Mouse (Mus musculus) heart, adult 2 months (tissue): Measurements from ENCODE around the gene Pigg.

ENCODE experiments used
- CTCF ChIP-seq: fragments of 200-600 bp; IDR thresholded peaks from 2 replicates; pipeline ENCODE4 v1.8.1; 2022; ENCODE audit warnings: antibody characterized with exemption, mild to moderate bottlenecking, moderate library complexity
- EP300 ChIP-seq: fragments of 200-500 bp; IDR thresholded peaks from 2 replicates; pipeline ENCODE4 v1.6.1; 2011; ENCODE audit warnings: low read depth, low read length, control low read depth; ENCODE audit not compliant: insufficient read depth

DNA sequence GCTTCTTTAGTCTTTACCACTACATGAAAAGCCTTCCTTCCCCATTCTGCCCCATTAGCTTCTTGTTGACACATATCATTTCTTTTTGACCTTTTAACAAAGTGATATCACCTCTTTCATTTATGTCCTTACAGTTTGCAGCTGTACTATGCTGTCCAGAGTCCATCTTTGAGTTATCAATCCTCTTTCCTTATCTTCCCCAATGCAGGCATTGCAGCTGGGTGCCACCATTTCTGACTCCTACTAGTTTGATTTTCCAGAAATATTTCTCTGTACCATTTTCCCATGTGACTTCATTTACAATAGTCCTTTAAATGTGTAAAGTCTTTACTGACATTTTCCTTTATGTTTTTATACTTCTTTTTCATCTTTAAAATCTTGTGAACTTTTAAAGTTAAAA lies 45.4 kb upstream of the Pigg start:
- no peak for TF ChIP-seq EP300
- no peak for TF ChIP-seq CTCF
